Mouse (Mus musculus) gastrocnemius, adult 2 months (tissue): ENCODE data around the gene Lemd2. TPM values are rescaled to one million over a fixed set of nuclear protein-coding genes. Genes with fewer than 3 reads are reported as not detected.
A peak's percentile ranks its signal among the peaks of the same experiment; 100 is the strongest.

Source experiments
- DNase-seq: peaks from one replicate; pipeline ENCODE4 v3.0.0; 2022
- H3K27ac ChIP-seq: fragments of 200-600 bp; 2 replicates; pipeline ENCODE4 v1.8.1; 2022; ENCODE audit warnings: mild to moderate bottlenecking
- H3K4me3 ChIP-seq: fragments of 200-600 bp; 2 replicates; pipeline ENCODE4 v1.8.1; 2022; ENCODE audit warnings: mild to moderate bottlenecking, moderate library complexity
- CTCF ChIP-seq: fragments of 200-600 bp; IDR thresholded peaks from 2 replicates; pipeline ENCODE4 v1.8.1; 2022; ENCODE audit warnings: antibody characterized with exemption, mild to moderate bottlenecking, moderate library complexity
- intact Hi-C: fragments of 180-260 bp; cut with DNase I; formaldehyde crosslinking; loops from one replicate; pipeline ENCODE4 v1.15.1; 2025
- total RNA-seq, 2 experiments: library from RNA; stranded (reverse); gene quantifications; 2 replicates each; pipeline ENCODE4 v1.2.3; 2021

The Lemd2 gene
- total RNA-seq, 2 experiments from 2014 or later, result 22.4 to 23.9 TPM

DNA sequence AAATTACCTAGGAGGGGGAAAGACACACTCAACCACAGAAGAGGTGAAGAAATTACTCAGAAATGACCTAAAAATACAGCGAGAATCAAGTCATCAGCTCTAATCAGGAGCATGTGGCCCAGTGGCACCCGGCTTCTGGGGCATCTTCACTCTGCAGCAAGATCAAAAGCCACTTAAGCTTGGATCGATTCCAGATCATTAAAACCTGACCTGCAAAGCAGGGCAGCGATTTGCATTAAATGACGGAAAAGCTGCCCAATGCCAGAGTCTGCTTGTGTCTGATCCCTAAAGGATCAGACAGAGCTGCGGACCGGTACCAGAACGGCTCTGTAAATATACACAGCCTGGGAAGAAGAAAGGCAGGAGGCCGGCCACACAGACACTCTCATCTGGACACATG, 8.1 kb downstream of the Lemd2 start:
- DNase-seq, result no peak
- no peak overlapping the region for H3K4me3 ChIP-seq
- TF ChIP-seq CTCF, result no peak
- no peak overlapping the region for H3K27ac ChIP-seq
- intact Hi-C loops, result no loop called here

DNA sequence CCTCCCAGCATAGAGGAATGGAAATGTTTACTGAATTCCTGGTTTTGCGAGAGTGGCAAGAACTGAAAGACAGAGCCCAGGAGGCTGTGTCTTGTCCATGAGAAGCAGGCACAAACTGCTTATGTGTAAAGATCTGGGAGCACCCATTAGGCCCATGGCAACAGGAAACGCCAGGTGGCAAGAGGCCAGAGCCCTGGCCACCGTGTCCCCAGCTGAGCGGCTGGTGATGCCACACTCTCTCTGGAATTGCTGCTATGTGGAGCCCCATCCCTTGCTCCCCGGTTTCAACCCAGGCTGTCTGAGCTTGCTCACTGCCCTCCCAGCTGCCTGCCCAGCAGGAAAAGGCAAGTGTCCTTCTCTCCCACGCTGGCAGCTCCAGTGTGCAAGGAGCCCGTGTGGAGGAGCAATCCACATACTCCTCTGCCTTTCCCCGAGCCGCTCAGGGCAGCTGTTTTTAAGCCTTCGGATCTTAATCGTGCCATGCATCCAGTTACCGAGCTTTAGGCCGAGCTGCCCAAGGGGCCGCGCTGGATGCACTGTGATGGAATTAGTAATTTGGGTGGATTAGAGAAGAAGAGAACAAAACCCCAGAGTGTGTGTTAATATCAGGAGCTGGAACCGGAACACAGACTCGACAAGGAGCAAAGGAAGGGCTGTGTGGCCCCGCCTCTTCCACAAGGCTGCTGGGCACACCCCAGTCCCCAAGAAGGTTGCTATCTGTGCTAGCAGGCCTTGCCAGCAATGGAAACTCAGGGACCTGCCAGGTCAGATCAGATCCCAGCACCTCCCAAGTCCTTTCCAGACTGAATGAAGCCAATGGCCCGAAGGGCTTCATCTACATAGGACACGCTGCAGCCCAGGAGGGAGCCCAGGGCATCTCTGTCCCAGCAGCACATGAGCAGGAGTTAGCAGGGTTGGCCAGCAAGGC, 9.7 kb downstream of the Lemd2 start:
- H3K27ac ChIP-seq, result peak overlapping the region; percentile 72
- TF ChIP-seq CTCF, result no peak
- intact Hi-C loops, result no loop called here
- H3K4me3 ChIP-seq, result peak overlapping the region; percentile 4; the same call in 1 of the 2 replicates
- peak; percentile 79 for DNase-seq

DNA sequence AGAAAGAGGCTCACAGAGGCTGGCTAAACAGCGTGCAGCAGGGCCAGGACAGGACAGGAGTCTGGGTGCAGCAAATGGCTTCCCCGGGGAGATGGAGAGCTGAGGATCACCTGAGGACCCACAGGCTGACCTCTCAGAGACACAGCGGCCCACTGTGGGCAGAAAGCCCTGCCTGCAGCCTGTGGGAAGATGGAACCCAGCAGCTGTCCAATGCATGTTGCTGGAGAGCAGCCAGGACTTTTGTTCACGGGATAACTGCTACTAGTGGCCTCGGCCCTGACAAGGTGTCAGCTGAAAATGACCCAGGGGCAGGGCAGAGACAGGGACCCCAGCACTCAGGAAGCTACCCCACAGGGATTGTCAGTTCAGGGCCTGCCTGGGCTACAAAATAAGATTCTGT, 12.5 kb downstream of the Lemd2 start:
- Histone ChIP-seq H3K27ac (no peak overlapping the region), H3K4me3 (no peak overlapping the region)
- TF ChIP-seq CTCF, result no peak
- no peak for DNase-seq
- intact Hi-C loops, result loop anchor here (2.0 kb wide), 1 partner anchor 329 kb away; the partner anchor contains the start of gene Grm4

DNA sequence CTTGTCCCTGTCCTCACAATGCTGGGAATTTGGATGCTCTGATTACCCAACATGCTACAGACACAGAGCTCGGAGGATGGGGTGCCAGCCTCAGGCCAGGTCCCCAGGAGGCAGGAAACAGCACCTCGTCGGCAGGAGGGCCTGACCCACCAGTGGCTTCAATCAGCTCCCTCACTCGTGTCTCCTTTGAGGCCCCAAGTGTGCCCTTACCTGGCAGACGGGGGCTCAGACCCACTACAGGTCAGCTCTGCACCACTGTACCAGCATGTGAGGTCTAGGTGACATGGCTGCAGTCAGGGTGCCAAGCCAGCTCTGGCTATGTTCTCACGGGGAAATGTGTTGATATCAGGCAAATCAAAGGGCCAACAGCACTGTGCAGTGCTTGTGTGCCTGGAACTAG, 13.1 kb downstream of the Lemd2 start:
- no peak overlapping the region for H3K27ac ChIP-seq
- no peak for DNase-seq
- H3K4me3 ChIP-seq, result no peak overlapping the region
- intact Hi-C loops, result loop anchor here (2.0 kb wide), 1 partner anchor 330 kb away; the partner anchor contains the start of gene Grm4
- no peak for TF ChIP-seq CTCF

DNA sequence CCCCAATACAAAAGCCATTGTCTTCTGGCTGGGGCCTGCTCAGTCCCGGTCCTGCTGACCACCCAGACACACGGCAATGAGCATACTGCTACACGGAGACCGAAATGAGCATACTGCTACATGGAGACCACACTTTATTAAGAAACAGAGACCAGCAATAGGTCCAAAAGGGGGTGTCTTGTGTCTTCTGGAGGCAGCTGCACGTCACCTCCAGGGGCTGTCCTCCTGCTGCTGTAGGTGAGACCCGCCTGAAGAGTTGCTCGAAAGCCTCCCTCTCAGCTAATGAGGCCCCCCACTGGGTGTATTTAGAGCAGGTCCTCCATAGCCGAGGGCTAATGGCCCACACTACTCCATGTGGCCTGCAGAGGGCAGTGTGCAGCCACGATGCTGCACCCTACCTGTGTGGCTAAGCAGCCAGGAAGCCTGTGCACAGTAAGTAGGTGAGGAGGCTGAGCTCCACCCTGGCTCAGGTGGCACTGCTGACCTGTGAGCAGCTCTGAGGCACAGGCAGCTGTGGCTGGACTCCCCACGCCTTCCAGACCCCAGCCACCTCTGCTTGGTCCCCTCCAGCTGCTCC, 14.5 kb downstream of the Lemd2 start:
- Histone ChIP-seq H3K4me3 (no peak overlapping the region), H3K27ac (no peak overlapping the region)
- TF ChIP-seq CTCF, result peak; percentile 97
- DNase-seq, result peak; percentile 73
- intact Hi-C loops, result loop anchor here (2.0 to 5.0 kb wide), 2 partner anchors 162 to 331 kb away; partner anchors contain the start of genes Bak1 and Grm4

DNA sequence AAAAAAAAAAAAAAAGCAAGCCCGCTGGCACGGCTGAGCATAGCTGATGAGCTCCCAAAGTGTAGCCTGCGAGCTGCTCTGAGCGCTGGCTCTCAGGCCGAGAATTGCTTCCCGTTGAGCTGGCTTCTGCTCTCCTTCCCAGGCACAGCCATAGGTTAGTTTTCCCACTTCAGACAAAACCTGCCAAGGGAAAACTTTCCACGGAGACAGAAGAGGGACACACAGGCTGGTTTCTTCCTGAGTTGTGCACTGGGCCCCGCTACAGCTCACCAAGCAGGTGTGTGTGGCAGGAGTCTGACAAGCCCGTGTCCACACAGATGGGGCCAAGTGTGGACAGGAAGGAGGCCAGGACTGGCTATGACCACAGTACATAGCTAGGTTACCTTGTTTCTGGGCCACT, 15.4 kb downstream of the Lemd2 start:
- DNase-seq, result no peak
- intact Hi-C loops, result loop anchor here (5.0 kb wide), 1 partner anchor 162 kb away; the partner anchor contains the start of gene Bak1
- Histone ChIP-seq H3K27ac (no peak overlapping the region), H3K4me3 (no peak overlapping the region)
- TF ChIP-seq CTCF, result no peak

DNA sequence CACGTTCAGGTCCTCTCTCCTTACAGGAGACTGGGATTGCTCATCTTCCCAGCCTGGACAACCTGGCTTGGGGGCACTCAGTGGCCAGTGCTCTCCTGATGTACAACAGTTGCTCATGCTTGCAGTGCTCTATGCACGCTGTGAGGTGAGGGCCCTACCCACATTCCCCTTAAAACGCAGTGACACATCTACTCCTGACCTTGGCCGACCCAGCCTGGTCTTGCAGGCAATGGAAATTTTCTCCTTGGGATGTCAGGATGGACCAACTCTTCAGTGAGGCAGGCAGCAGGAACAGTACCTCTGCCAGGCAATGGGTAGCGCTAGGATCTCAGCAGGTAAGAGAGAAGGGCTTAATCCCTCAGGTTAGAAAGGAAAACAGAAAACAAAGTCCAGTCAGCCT, 17.2 kb downstream of the Lemd2 start:
- Histone ChIP-seq H3K4me3 (no peak overlapping the region), H3K27ac (no peak overlapping the region)
- TF ChIP-seq CTCF, result no peak
- DNase-seq, result no peak
- intact Hi-C loops, result loop anchor here (5.0 kb wide), 1 partner anchor 160 kb away; the partner anchor contains the start of gene Bak1

DNA sequence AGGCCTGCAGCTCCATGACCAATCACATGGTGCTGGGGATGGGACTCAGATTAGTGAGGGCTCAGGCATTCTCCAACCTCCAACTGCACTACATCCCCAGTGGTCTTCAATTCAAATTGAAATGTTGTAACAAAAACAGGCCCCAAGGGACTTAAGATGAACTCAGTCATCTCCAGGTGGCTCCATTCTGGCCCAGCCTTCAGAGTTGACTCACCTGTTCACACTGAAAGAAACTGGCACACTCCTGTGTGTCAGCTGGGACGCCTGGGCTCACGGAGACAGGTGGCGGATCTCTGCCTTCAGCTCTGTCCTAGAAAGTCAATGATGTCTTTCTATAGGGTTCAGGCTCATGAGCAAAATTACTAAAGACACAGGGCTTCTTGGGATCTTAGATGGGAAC, 18.2 kb downstream of the Lemd2 start:
- Histone ChIP-seq H3K27ac (no peak overlapping the region), H3K4me3 (no peak overlapping the region)
- intact Hi-C loops, result loop anchor here (5.0 kb wide), 1 partner anchor 159 kb away; the partner anchor contains the start of gene Bak1
- no peak for DNase-seq
- no peak for TF ChIP-seq CTCF

DNA sequence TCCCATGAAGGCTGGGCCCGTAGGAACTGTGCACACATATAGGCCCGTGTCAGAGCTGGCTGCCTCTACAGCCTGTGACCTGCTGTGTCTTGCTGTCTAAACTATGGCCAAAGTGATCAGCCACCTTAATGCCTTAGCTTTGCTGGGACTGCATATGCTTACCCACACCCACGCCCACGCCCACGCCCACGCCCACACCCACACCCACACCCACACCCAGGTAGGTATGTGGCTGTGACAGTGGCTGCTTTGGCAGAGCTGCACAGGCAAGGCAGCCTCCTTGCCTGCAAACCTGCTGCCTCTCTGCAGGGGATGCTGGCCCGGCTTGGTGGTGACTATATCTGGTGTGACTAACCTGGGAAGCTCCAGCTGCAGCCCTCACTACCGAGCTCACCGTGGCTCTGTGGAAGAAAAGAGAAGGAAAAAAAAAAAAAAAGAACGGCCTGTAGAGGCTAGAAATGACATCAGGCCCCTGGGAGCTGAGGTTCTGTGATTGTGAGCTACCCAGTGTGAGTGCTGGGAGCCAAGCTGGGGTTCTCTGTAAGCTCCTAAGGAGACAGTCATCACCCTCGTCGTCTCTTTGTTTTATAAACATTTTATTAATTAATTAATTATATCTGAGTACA, 20.5 kb downstream of the Lemd2 start:
- DNase-seq, result no peak
- intact Hi-C loops, result no loop called here
- no peak overlapping the region for H3K27ac ChIP-seq
- H3K4me3 ChIP-seq, result no peak overlapping the region
- TF ChIP-seq CTCF, result no peak

DNA sequence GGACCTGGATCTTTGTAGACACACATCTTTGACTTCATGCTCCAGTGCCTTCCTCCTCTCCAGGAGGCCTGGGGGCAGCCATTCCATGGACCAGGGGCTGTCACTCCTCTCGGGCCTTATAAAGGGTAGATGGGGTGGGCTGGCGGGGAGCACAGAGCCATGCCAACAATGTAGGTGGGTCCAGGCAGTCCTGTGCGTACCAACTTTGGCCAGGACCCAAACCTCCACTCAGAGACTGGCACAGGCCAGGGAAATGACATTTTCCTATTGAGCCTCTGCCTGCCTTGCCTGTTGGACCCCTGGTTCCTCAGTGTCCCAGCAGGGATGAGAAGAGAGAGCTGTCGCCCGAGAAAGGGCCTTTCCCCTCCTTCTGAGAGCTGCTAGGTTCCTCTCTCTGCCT, 21.9 kb downstream of the Lemd2 start:
- TF ChIP-seq CTCF, result no peak
- intact Hi-C loops, result no loop called here
- no peak overlapping the region for H3K4me3 ChIP-seq
- no peak overlapping the region for H3K27ac ChIP-seq
- no peak for DNase-seq

DNA sequence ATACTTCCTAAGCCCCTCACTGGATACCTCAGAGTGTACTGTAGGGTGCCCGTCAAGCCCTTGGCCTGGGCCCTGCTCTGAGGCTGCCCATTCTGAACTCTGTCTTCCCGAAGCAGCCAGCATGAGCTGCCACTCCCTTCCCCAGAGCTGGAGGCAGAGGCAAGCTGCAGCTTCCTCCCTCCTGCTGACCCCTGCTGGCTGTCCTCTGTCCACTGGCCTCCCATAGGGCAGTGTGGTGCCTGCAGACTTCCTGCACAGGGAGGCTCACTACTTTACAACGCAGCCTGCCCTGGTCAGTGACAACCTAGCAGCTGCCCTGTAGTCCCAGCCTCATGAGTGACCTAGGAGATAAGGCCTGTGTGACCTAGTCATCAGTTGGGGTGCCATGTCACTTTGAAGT, 22.6 kb downstream of the Lemd2 start:
- intact Hi-C loops, result loop anchor here (2.0 kb wide), 1 partner anchor 47 kb away; no protein-coding TSS in a partner anchor
- Histone ChIP-seq H3K4me3 (no peak overlapping the region), H3K27ac (peak overlapping the region; percentile 1)
- DNase-seq, result peak; percentile 87
- peak; percentile 81 for TF ChIP-seq CTCF

DNA sequence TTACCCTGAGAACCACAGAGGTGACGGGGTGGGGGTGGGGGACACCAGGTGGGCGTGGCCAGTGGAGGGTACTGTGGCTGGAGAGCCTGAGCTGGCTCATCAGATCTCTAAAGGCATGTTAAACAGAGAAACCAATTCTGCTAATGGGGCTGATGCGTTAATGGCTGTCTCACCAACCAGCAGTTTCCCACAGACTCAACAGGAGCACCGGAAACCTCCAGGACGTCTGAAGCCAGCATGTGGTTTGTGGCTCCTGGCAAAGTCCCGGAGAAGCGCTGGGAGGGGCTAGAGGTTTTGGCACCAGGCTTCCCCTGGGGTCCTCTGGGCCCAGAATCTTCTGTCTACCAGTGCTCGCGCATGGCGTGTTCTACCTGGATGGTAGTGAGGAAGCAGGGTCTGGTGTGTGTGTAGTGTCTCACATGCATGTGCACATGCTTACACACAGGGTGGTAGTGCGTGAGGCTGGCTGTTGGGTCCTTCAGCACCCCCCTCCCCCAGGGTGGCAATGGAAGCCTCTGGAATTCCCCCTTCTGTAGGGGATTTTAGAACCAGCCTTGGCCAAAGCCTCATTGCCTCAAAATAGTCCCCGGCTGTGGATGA, 24.5 kb downstream of the Lemd2 start:
- TF ChIP-seq CTCF, result no peak
- Histone ChIP-seq H3K27ac (no peak overlapping the region), H3K4me3 (no peak overlapping the region)
- DNase-seq, result no peak
- intact Hi-C loops, result loop anchor here (2.0 kb wide), 1 partner anchor 45 kb away; no protein-coding TSS in a partner anchor
